Mouse (Mus musculus) embryonic facial prominence, embryonic 14.5 days (tissue): Measurements from ENCODE around the gene Ankrd35. TPM values are rescaled to one million over a fixed set of nuclear protein-coding genes. Genes with fewer than 3 reads are reported as not detected.

Experiments used
- ATAC-seq: fragments of 200-750 bp; cut with Nextera tagmentation; 2 replicates; pipeline ENCODE4 v1.8.0; 2017; ENCODE audit warnings: low read depth, moderate number of reproducible peaks, moderate TSS enrichment
- DNase-seq: peaks from one replicate; pipeline ENCODE4 v3.0.0-alpha.2; 2015; ENCODE audit warnings: low spot score
- H3K27ac ChIP-seq: fragments of 300-500 bp; sonication (generic); replicated peaks from 2 replicates; pipeline ENCODE4 v1.5.1; 2014; ENCODE audit warnings: low read depth, mild to moderate bottlenecking, low read length, moderate library complexity
- H3K27me3 ChIP-seq: fragments of 300-500 bp; sonication (generic); replicated peaks from 2 replicates; pipeline ENCODE4 v1.6.1; 2014; ENCODE audit warnings: low read length; ENCODE audit not compliant: control insufficient read depth, insufficient read depth
- H3K36me3 ChIP-seq: fragments of 300-500 bp; sonication (generic); 2 replicates; pipeline ENCODE4 v1.6.1; 2014; ENCODE audit warnings: low read length, mixed read lengths; ENCODE audit not compliant: control insufficient read depth, insufficient read depth
- H3K4me1 ChIP-seq: fragments of 300-500 bp; sonication (generic); 2 replicates; pipeline ENCODE4 v1.6.1; 2014; ENCODE audit warnings: antibody characterized with exemption, low read length; ENCODE audit not compliant: control insufficient read depth, insufficient read depth
- H3K4me2 ChIP-seq: fragments of 300-500 bp; sonication (generic); 2 replicates; pipeline ENCODE4 v1.6.1; 2014; ENCODE audit warnings: low read depth, mild to moderate bottlenecking, low read length, moderate library complexity, mixed read lengths
- H3K4me3 ChIP-seq: fragments of 300-500 bp; sonication (generic); 2 replicates; pipeline ENCODE4 v1.5.1; 2014; ENCODE audit warnings: low read depth, mild to moderate bottlenecking, low read length
- H3K9ac ChIP-seq: fragments of 300-500 bp; sonication (generic); 2 replicates; pipeline ENCODE4 v1.6.1; 2014; ENCODE audit warnings: low read depth, mild to moderate bottlenecking, low read length, moderate library complexity, mixed read lengths
- H3K9me3 ChIP-seq: fragments of 300-500 bp; sonication (generic); 2 replicates; pipeline ENCODE4 v1.6.1; 2016; ENCODE audit warnings: low read length; ENCODE audit not compliant: control insufficient read depth
- WGBS: fragments of 180-500 bp; shearing (Covaris S2); extraction: QIAGEN DNeasy Blood & Tissue Kit; methylation state at CpG from one replicate; pipeline ENCODE4 v1.1.7; 2014; 5-methylcytosine and 5-hydroxymethylcytosine counted together
- polyA plus RNA-seq: library from polyadenylated mRNA; unstranded; fragments of >200 nt; fragmentation: Nextera tagmentation; extraction: Ambion mirVana; gene quantifications from 2 replicates; pipeline ENCODE4 v1.2.1, GENCODE M21; 2014

Gene Ankrd35
- polyA plus RNA-seq, 1 experiment from 2014 or later = 3.6 TPM

DNA sequence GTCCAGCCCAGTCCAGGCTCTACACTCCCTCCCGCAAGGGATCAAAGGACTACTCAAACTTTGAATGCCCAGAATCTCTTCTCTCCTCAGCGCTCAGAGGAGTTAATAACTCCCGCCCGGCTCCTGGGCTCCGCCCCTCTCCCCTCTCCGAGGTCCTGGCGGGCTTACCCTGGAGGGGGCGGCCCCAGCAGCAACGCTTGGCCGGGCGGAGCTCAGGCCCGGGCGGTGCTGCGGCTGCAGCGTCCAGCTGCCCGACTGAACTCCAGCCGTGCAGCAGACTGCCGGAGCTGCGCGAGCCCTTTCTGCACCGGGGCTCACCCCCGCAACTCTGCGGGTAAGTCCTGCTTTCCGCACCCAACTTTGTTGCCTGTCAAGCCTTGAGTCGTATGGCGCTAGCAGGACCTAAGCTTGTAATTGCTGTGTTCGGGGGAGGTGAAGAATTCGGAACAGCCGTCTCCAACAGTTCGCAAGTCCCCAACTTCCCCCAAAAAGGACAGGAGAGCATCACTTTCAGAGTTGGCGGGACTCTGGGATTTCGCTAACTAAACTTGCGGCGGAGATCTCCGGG lies 26.4 kb downstream of the Ankrd35 start, which contains the start of gene Pias3:
Gene Pias3, plus strand, starts transcription at position 187 of the 568 bp plus-strand sequence.
- H3K4me1 ChIP-seq = peaks cover 13% of the 10 kb centered on the region; the same call in 1 of the 2 replicates
- H3K36me3 ChIP-seq = peaks cover 20% of the 10 kb centered on the region
- no peaks in the 10 kb centered on the region for H3K27me3 ChIP-seq
- WGBS = under 1% methylated on average over 32 of the region's 35 CpGs
- DNase-seq (peak; percentile 95), ATAC-seq (peak; percentile 88)
- no peaks in the 10 kb centered on the region for H3K9me3 ChIP-seq
- H3K27ac ChIP-seq = peak within 1 kb of the TSS; percentile 93
- peak within 1 kb of the TSS; percentile 82 for H3K9ac ChIP-seq
- H3K4me3 ChIP-seq = peak within 1 kb of the TSS; percentile 76
- peak within 1 kb of the TSS; percentile 85 for H3K4me2 ChIP-seq

DNA sequence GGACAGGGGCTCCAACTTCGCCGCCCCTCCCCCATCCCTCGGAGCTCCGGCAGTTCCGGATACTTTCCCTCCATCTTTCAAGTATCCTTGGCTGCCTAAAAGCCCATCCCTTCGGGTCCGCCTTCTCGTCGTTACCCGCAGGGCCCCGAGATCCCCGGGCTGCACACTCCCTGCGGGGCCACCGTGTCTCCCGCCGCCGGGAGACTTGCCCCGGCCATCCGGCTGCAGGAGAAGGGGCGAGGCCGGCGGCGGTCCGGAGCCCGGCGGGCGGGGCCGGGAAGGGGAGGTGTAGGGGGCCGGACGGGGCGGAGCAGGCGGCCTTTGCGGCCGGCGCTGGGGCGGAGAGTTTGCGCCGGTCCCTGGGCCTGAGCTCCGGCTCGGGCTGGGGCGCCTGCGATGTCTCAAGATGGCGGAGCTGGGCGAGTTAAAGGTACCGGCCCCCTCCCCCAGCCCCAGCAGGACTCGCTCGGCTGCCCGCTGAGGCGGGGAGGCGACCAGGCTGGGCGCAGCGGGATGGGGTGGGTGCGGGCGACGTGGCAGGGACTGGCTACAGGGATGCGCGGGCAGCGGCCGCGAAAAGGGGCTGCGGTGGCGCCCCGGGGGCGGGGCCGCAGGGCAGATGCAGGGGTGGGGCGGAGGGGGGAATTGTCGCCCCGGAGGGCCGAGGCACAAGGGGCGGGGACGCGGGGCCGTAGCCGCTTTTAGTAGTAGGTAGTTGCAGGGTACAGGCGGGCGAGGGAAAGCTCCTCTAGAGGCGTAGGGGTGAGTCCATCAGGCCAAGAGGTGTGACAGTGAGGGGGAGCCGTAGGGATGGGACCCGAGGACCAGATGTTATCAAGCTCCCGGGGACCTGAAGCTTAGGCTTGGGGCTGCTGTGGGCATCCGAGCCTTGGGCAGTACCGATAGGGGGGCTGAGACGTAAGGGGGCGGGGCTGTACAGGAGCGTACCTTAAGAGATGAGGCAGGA lies 27.1 kb downstream of the Ankrd35 start:
- Histone ChIP-seq H3K4me1 (peaks cover 13% of the 10 kb centered on the region; the same call in 1 of the 2 replicates), H3K9me3 (no peaks in the 10 kb centered on the region), H3K36me3 (peaks cover 28% of the 10 kb centered on the region), H3K4me3 (peak overlapping the region; percentile 76), H3K27ac (peak overlapping the region; percentile 93), H3K4me2 (peak overlapping the region; percentile 85), H3K9ac (peak overlapping the region; percentile 82), H3K27me3 (no peaks in the 10 kb centered on the region)
- ATAC-seq (peak; percentile 95), DNase-seq (peak; percentile 95)
- 1% methylated on average over 41 of the region's 85 CpGs for WGBS

DNA sequence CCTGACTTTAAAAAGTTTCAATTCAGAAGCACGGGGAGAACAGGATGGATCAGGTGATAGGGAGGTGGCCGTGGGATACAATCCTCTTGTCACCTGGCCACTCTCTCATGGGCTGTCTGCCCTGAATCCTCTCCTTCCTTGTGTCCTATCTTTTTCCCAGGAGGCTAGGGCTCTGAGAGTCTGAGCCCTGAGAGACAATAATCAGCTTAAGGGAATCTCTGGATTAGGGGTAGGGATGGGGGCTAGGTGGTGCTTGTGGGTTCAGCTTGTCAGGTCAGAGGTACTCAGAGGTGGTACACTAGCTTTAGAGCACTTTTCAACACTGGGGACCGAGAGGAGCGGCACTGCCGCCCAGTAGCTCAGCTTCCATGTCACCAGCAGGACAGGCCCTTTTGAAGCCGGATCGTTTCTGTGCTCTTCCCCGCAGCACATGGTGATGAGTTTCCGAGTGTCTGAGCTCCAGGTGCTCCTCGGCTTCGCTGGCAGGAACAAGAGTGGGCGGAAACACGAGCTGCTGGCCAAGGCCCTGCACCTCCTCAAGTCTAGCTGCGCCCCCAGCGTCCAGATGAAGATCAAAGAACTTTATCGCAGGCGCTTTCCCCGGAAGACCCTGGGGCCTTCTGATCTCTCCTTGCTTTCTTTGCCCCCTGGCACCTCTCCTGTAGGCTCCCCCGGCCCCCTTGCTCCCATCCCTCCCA lies 29.2 kb downstream of the Ankrd35 start:
- no peak for ATAC-seq
- Histone ChIP-seq H3K9me3 (no peaks in the 10 kb centered on the region), H3K27ac (no peak overlapping the region), H3K4me2 (no peak overlapping the region), H3K27me3 (no peaks in the 10 kb centered on the region), H3K4me3 (no peak overlapping the region), H3K9ac (peak overlapping the region; percentile 25; the same call in 1 of the 2 replicates), H3K36me3 (peaks cover 49% of the 10 kb centered on the region), H3K4me1 (peaks cover 13% of the 10 kb centered on the region; the same call in 1 of the 2 replicates)
- DNase-seq = no peak
- 45% methylated on average over 19 of the region's 19 CpGs for WGBS

DNA sequence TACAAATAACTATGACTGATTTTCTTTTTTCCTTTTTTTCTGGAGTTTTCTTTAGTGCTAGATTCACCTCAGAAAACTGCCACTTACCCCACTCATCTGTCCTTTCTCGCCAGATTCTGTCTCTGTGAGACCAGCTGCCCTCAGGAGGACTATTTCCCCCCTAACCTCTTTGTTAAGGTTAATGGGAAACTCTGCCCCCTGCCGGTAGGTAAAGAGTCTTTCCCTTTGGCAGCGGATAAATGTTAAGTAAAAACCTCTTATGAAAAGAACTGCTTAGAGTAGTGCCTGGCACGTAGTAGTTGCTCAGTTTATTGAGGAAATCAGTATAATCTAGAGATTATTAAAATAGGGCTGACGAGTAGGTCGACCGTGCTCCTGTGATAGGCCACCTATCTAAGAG lies 30.4 kb downstream of the Ankrd35 start:
- peaks cover 61% of the 10 kb centered on the region for H3K36me3 ChIP-seq

DNA sequence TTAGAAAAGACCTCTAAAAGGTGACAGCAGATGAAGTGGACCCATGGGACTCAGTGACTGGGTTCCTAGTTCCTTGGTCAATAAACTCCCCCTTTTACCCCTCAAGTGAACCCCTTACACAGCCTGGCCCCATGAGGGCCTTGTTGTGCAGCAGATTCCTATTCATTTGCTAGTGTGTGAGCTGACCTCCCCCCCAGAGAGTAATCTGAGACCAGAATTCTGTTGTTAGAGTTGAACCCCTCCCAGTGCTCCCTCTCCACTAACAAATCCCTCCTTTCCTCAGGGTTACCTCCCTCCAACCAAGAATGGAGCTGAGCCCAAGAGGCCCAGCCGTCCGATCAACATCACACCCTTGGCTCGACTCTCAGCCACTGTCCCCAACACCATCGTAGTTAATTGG lies 31.1 kb downstream of the Ankrd35 start:
- WGBS = 89% methylated on average over 4 of the region's 4 CpGs
- no peak overlapping the region for H3K27ac ChIP-seq
- no peak for DNase-seq
- no peak for ATAC-seq
- no peak overlapping the region for H3K9ac ChIP-seq
- no peak overlapping the region for H3K4me3 ChIP-seq
- H3K4me2 ChIP-seq = no peak overlapping the region
- H3K4me1 ChIP-seq = peaks cover 8% of the 10 kb centered on the region; the same call in 1 of the 2 replicates
- no peaks in the 10 kb centered on the region for H3K9me3 ChIP-seq
- H3K27me3 ChIP-seq = no peaks in the 10 kb centered on the region
- H3K36me3 ChIP-seq = peaks cover 68% of the 10 kb centered on the region

More for the DNA sequence above, 30.4 kb downstream of the Ankrd35 start:
- H3K9me3 ChIP-seq = no peaks in the 10 kb centered on the region
- H3K4me3 ChIP-seq = no peak overlapping the region
- no peak overlapping the region for H3K4me2 ChIP-seq
- WGBS = 57% methylated on average over 7 of the region's 7 CpGs
- peaks cover 13% of the 10 kb centered on the region; the same call in 1 of the 2 replicates for H3K4me1 ChIP-seq
- no peak for DNase-seq
- no peak for ATAC-seq
- H3K9ac ChIP-seq = no peak overlapping the region
- no peaks in the 10 kb centered on the region for H3K27me3 ChIP-seq
- H3K27ac ChIP-seq = no peak overlapping the region

DNA sequence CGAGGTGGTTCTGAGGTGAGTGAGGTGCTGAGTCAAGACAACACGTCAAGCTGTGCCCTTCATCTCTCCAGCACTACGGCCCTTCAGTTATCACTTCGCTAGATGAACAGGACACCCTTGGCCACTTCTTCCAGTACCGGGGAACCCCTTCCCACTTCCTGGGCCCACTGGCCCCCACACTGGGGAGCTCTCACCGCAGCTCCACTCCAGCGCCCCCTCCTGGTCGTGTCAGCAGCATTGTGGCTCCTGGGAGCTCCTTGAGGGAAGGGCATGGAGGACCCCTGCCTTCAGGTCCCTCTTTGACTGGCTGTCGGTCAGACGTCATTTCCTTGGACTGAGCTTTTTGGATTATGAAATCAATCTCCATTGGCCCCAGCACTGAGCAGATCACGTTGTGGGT lies 34.8 kb downstream of the Ankrd35 start:
- Histone ChIP-seq H3K4me1 (no peaks in the 10 kb centered on the region), H3K9ac (no peak overlapping the region), H3K4me3 (no peak overlapping the region), H3K27me3 (0 out of 2 replicates have a peak, but pooled peaks cover 3% of the 10 kb centered on the region), H3K9me3 (no peaks in the 10 kb centered on the region), H3K27ac (no peak overlapping the region), H3K4me2 (no peak overlapping the region), H3K36me3 (peaks cover 63% of the 10 kb centered on the region)
- DNase-seq (no peak), ATAC-seq (no peak)
- 67% methylated on average over 11 of the region's 11 CpGs for WGBS

DNA sequence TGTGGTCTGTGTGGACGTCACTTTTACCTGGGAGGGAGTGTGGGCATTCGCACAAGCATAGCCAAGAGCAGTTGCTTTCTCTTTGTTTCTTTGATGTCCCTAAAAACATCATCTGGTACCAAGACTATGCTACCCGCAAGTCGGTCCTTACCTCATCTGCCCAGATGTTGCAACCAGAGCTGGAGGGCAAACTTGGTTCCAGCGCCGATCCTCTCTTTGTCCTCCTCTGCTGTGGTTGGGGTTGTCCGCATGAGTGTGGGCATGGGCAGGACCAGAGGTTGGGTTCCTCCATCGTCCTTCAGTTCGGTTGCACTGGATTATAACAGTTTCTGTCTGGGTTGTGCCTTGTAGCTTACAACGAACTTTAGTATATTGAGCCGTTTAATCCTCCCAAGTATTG lies 36.3 kb downstream of the Ankrd35 start:
- no peak for ATAC-seq
- Histone ChIP-seq H3K27ac (no peak overlapping the region), H3K4me1 (no peaks in the 10 kb centered on the region), H3K9me3 (no peaks in the 10 kb centered on the region), H3K4me3 (no peak overlapping the region), H3K27me3 (0 out of 2 replicates have a peak, but pooled peaks cover 3% of the 10 kb centered on the region), H3K36me3 (peaks cover 64% of the 10 kb centered on the region), H3K4me2 (no peak overlapping the region), H3K9ac (no peak overlapping the region)
- DNase-seq = no peak
- WGBS = 90% methylated on average over 11 of the region's 11 CpGs

DNA sequence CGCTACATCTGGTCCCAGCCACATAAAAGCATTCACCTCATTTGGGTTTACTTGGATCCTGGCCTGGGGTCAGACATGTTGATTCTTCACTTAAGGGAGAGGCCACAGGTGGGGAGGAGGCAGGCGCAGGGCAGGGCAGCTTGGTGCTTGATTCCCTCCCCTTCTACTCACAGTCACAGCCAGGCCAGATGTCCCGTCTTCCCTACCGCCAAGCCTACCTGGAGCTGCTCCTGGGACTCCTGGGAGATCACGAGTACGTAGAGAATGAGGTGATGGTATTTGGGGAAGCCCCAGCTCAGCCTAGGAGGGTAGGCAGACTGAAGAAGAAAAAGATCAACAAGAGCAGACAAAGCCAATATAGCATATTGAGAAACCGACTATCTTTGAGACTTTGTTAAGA lies 37.1 kb downstream of the Ankrd35 start:
- Histone ChIP-seq H3K4me1 (no peaks in the 10 kb centered on the region), H3K9ac (no peak overlapping the region), H3K36me3 (peaks cover 64% of the 10 kb centered on the region), H3K9me3 (no peaks in the 10 kb centered on the region), H3K4me2 (no peak overlapping the region), H3K27ac (no peak overlapping the region), H3K4me3 (no peak overlapping the region), H3K27me3 (0 out of 2 replicates have a peak, but pooled peaks cover 3% of the 10 kb centered on the region)
- WGBS = 65% methylated on average over 7 of the region's 7 CpGs
- ATAC-seq (no peak), DNase-seq (no peak)
